Mouse (Mus musculus): ENCODE results near the gene Arl6ip4. TPM values are rescaled to one million over a fixed set of nuclear protein-coding genes. Genes with fewer than 3 reads are reported as not detected.

Arl6ip4 gene
- polyA plus RNA-seq, 1 experiment from 2014 or later, result 136 TPM

GRCm38 (mm10) chr5:124100128-124101044 lies 15.5 kb upstream of the Arl6ip4 start:
- Histone ChIP-seq H3K9me3 (no peaks in the 10 kb centered on the region), H3K4me1 (peaks cover 8% of the 10 kb centered on the region), H3K36me3 (replicated peaks) (no peaks in the 10 kb centered on the region; the same call in 1 of the 2 replicates), H3K27me3 (ENCODE audit: poor library complexity, severe bottlenecking) (peaks cover 3% of the 10 kb centered on the region), H3K4me3 (no peak overlapping the region), H3K27ac (no peak overlapping the region)
- no peak for DNase-seq (ENCODE audit: extremely low spot score, low spot score)
- 91% methylated on average over 11 of the region's 11 CpGs for WGBS

DNA sequence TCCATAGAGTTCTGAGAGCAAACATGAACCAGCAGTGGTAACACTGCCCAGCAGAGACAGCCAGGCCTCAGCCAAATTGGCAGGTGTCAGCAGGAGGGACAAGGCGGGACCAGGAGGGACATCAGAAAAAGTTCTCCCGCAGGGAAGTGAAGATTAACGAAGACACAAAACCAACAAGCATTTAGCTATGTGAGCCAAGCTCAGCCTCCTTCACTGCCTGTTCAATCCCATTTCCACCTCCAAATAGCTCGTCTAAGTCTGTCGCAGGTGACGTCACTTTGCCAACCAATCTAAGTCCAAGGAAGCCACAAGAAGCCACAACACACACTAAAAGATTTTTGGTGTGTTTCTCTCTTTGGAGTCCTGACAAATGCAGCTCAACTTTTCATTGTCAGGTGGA lies 13.6 kb upstream of the Arl6ip4 start:
- no peak overlapping the region for H3K4me3 ChIP-seq
- H3K27me3 ChIP-seq (ENCODE audit: poor library complexity, severe bottlenecking), result no peaks in the 10 kb centered on the region
- H3K36me3 ChIP-seq (replicated peaks), result no peaks in the 10 kb centered on the region; the same call in 1 of the 2 replicates
- no peak overlapping the region for H3K27ac ChIP-seq
- no peak for DNase-seq (ENCODE audit: extremely low spot score, low spot score)
- no peaks in the 10 kb centered on the region for H3K9me3 ChIP-seq
- no peaks in the 10 kb centered on the region for H3K4me1 ChIP-seq
- 88% methylated on average over 6 of the region's 6 CpGs for WGBS

DNA sequence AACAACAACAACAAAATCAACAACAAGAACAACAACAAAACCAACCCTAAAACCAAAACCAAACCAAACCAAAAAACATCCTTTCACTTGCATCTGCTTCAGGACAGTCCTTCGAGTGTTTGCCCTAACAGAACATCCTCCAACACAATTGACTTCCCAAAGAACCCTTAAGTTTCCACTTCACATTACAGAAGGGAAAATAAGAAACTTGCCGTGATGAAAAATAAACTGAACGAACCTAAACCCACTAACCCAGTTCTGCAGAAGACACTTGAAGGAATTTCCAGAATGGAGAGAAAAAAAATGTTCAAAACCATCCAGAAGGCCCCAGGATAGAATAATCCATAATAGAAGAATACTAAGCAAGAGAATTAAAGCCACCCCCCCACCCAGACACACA lies 12.9 kb upstream of the Arl6ip4 start:
- Histone ChIP-seq H3K36me3 (replicated peaks) (no peaks in the 10 kb centered on the region; the same call in 1 of the 2 replicates), H3K9me3 (no peaks in the 10 kb centered on the region), H3K4me3 (no peak overlapping the region), H3K27ac (no peak overlapping the region), H3K27me3 (ENCODE audit: poor library complexity, severe bottlenecking) (no peaks in the 10 kb centered on the region), H3K4me1 (no peaks in the 10 kb centered on the region)
- no peak for DNase-seq (ENCODE audit: extremely low spot score, low spot score)
- 86% methylated on average over 3 of the region's 3 CpGs for WGBS

- Histone ChIP-seq H3K4me1 (no peaks in the 10 kb centered on the region), H3K4me3 (no peak overlapping the region), H3K27ac (no peak overlapping the region), H3K27me3 (ENCODE audit: poor library complexity, severe bottlenecking) (no peaks in the 10 kb centered on the region), H3K9me3 (no peaks in the 10 kb centered on the region), H3K36me3 (replicated peaks) (no peaks in the 10 kb centered on the region; the same call in 1 of the 2 replicates)
- 96% methylated on average over 9 of the region's 9 CpGs for WGBS
- no peak for DNase-seq (ENCODE audit: extremely low spot score, low spot score)
Measured at GRCm38 (mm10) chr5:124103552-124103951, 12.3 kb upstream of the Arl6ip4 start.

GRCm38 (mm10) chr5:124111077-124111741 lies 4.7 kb upstream of the Arl6ip4 start:
- 28% methylated on average over 17 of the region's 17 CpGs for WGBS
- H3K9me3 ChIP-seq, result no peaks in the 10 kb centered on the region
- peaks cover 13% of the 10 kb centered on the region for H3K36me3 ChIP-seq (replicated peaks)
- H3K27me3 ChIP-seq (ENCODE audit: poor library complexity, severe bottlenecking), result no peaks in the 10 kb centered on the region
- H3K4me1 ChIP-seq, result peaks cover 33% of the 10 kb centered on the region
- H3K4me3 ChIP-seq, result peak overlapping the region; percentile 93
- peak overlapping the region; percentile 94 for H3K27ac ChIP-seq
- peak; percentile 55 for DNase-seq (ENCODE audit: extremely low spot score, low spot score)

- Histone ChIP-seq H3K36me3 (replicated peaks) (peaks cover 14% of the 10 kb centered on the region), H3K4me1 (peaks cover 38% of the 10 kb centered on the region), H3K27me3 (ENCODE audit: poor library complexity, severe bottlenecking) (no peaks in the 10 kb centered on the region), H3K9me3 (no peaks in the 10 kb centered on the region), H3K27ac (peak within 1 kb of the TSS; percentile 94), H3K4me3 (peak within 1 kb of the TSS; percentile 93)
- peak; percentile 98 for DNase-seq (ENCODE audit: extremely low spot score, low spot score)
- 1% methylated on average over 66 of the region's 66 CpGs for WGBS
Measured at GRCm38 (mm10) chr5:124111742-124112497, 4.0 kb upstream of the Arl6ip4 start, which contains the start of gene Ogfod2. TSS of gene Ogfod2 (plus strand) at chr5:124112297.

DNA sequence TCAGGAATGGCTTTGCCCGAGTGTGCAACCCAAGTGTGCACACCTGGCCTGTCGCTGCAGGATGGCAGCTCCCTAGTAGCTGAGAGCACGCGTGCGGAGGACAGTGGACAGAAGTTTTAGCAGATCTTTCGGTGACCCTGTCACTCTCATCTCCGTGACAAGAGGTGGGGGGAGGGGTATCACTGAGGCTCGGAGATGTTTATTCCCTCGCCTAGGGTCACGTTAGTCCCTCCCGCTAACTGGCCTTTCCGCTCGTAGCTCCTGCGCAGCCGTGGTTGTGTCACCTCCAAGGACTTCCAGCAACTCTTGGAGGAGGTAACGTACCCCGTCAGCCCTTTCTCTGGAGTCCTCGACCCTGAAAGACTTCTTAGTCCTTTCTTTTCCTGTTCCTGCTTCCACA lies 3.4 kb upstream of the Arl6ip4 start:
- no peak for DNase-seq (ENCODE audit: extremely low spot score, low spot score)
- Histone ChIP-seq H3K4me1 (peaks cover 45% of the 10 kb centered on the region), H3K36me3 (replicated peaks) (peaks cover 20% of the 10 kb centered on the region), H3K27me3 (ENCODE audit: poor library complexity, severe bottlenecking) (no peaks in the 10 kb centered on the region), H3K9me3 (no peaks in the 10 kb centered on the region), H3K4me3 (peak overlapping the region; percentile 93), H3K27ac (peak overlapping the region; percentile 94)
- under 1% methylated on average over 18 of the region's 18 CpGs for WGBS

DNA sequence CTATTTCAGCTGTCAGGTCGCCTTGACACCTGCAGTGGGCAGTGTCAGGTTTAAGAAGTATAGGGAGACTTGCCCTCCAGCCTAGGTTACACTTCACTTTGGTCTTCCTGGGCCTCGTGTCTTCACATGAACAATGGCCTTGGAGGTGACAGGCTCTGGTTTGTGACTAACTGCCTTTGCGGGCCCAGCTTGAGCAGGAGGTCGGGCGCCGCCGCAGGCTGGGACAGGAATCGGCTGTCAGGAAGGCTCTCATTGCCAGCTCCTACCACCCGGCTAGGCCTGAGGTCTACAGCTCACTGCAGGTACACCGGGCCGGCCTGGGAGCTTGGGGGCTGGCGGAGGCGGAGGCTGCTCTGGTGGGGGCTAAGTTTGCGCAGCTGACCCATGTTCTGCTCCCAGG lies 2.9 kb upstream of the Arl6ip4 start:
- Histone ChIP-seq H3K36me3 (replicated peaks) (peaks cover 25% of the 10 kb centered on the region), H3K9me3 (no peaks in the 10 kb centered on the region), H3K27me3 (ENCODE audit: poor library complexity, severe bottlenecking) (no peaks in the 10 kb centered on the region), H3K4me3 (peak overlapping the region; percentile 93), H3K4me1 (peaks cover 50% of the 10 kb centered on the region), H3K27ac (peak overlapping the region; percentile 94)
- peak; percentile 60 for DNase-seq (ENCODE audit: extremely low spot score, low spot score)
- 20% methylated on average over 14 of the region's 14 CpGs for WGBS

GRCm38 (mm10) chr5:124114276-124115025 lies 1.4 kb upstream of the Arl6ip4 start:
- no peaks in the 10 kb centered on the region for H3K27me3 ChIP-seq (ENCODE audit: poor library complexity, severe bottlenecking)
- H3K36me3 ChIP-seq (replicated peaks), result peaks cover 39% of the 10 kb centered on the region
- H3K4me3 ChIP-seq, result no peak overlapping the region
- H3K4me1 ChIP-seq, result peaks cover 55% of the 10 kb centered on the region
- H3K27ac ChIP-seq, result no peak overlapping the region
- no peaks in the 10 kb centered on the region for H3K9me3 ChIP-seq
- no peak for DNase-seq (ENCODE audit: extremely low spot score, low spot score)
- WGBS, result 92% methylated on average over 24 of the region's 24 CpGs

DNA sequence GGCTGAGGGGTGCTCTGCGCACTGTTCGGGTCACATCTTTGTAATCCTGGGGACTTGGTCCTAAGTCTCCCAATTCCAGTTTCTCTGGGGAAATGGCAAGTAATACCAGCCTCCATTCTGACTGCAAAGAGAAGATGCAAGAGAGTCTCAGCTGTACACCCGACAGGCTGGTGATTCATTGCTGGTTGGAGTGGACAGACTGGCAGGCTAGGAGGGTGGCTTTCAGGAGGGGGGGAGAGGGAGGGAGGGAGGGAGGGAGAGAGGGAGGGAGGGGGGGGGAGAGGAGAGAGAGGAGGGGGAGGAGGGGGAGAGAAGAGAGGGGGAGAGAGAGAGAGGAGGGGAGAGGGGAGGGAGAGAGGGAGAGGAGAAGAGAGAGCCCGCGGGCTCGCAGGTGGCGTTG lies 358 bp upstream of the Arl6ip4 start:
- H3K4me1 ChIP-seq, result peaks cover 60% of the 10 kb centered on the region
- H3K9me3 ChIP-seq, result no peaks in the 10 kb centered on the region
- H3K4me3 ChIP-seq, result peak overlapping the region; percentile 98
- H3K27me3 ChIP-seq (ENCODE audit: poor library complexity, severe bottlenecking), result no peaks in the 10 kb centered on the region
- WGBS, result 23% methylated on average over 7 of the region's 7 CpGs
- H3K27ac ChIP-seq, result peak overlapping the region; percentile 95
- H3K36me3 ChIP-seq (replicated peaks), result peaks cover 50% of the 10 kb centered on the region
- no peak for DNase-seq (ENCODE audit: extremely low spot score, low spot score)

GRCm38 (mm10) chr5:124119204-124119603 lies 3.3 kb downstream of the Arl6ip4 start:
- WGBS, result 85% methylated on average over 5 of the region's 5 CpGs
- no peaks in the 10 kb centered on the region for H3K27me3 ChIP-seq (ENCODE audit: poor library complexity, severe bottlenecking)
- DNase-seq (ENCODE audit: extremely low spot score, low spot score), result no peak
- no peaks in the 10 kb centered on the region for H3K9me3 ChIP-seq
- H3K27ac ChIP-seq, result no peak overlapping the region
- H3K36me3 ChIP-seq (replicated peaks), result peaks cover 81% of the 10 kb centered on the region
- peaks cover 38% of the 10 kb centered on the region for H3K4me1 ChIP-seq
- H3K4me3 ChIP-seq, result no peak overlapping the region

DNA sequence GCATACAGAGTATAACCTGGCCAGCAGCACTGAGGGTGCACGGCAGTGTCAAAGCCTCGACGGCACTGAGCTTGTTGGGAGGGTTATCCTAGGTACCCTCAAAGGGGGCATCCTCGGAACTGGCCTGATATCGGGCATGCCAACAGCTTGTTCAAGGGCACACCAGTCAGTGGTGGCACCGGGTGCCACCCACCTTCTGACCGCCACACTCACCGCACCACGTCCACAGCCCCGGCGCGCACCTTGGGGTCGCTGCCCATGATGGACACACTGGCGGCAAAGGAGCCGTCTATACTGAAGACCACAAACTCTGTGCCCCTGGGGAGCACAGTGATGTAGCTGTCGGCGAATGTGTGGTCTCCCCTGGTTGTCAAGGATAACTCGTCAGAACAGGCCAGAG lies 6.5 kb downstream of the Arl6ip4 start:
- no peak overlapping the region for H3K4me3 ChIP-seq
- H3K27ac ChIP-seq, result no peak overlapping the region
- H3K9me3 ChIP-seq, result no peaks in the 10 kb centered on the region
- peaks cover 17% of the 10 kb centered on the region for H3K4me1 ChIP-seq
- no peak for DNase-seq (ENCODE audit: extremely low spot score, low spot score)
- WGBS, result 94% methylated on average over 18 of the region's 18 CpGs
- no peaks in the 10 kb centered on the region for H3K27me3 ChIP-seq (ENCODE audit: poor library complexity, severe bottlenecking)
- H3K36me3 ChIP-seq (replicated peaks), result peaks cover 95% of the 10 kb centered on the region

All from forebrain, embryonic 10.5 days (tissue).